Mouse (Mus musculus) limb, embryonic 13.5 days (tissue): ENCODE results near the gene Tnfrsf13b. TPM values are rescaled to one million over a fixed set of nuclear protein-coding genes. Genes with fewer than 3 reads are reported as not detected.

Experiments
- ATAC-seq: fragments of 200-750 bp; cut with Nextera tagmentation; 2 replicates; pipeline ENCODE4 v1.8.0; 2017; ENCODE audit warnings: low read depth, moderate number of reproducible peaks, moderate TSS enrichment; ENCODE audit not compliant: low FRiP score
- H3K27ac ChIP-seq: fragments of 300-500 bp; sonication (generic); 2 replicates; pipeline ENCODE4 v1.5.1; 2015; ENCODE audit warnings: inconsistent platforms, mild to moderate bottlenecking, moderate library complexity
- H3K27me3 ChIP-seq: fragments of 300-500 bp; sonication (generic); 2 replicates; pipeline ENCODE4 v1.6.1; 2015; ENCODE audit warnings: mild to moderate bottlenecking, inconsistent platforms
- H3K36me3 ChIP-seq: fragments of 300-500 bp; sonication (generic); 2 replicates; pipeline ENCODE4 v1.6.1; 2015; ENCODE audit warnings: inconsistent platforms, mild to moderate bottlenecking, moderate library complexity
- H3K4me1 ChIP-seq: fragments of 300-500 bp; sonication (generic); 2 replicates; pipeline ENCODE4 v1.6.1; 2015; ENCODE audit warnings: inconsistent platforms
- H3K4me2 ChIP-seq: fragments of 300-500 bp; sonication (generic); replicated peaks from 2 replicates; pipeline ENCODE4 v1.6.1; 2015; ENCODE audit warnings: inconsistent platforms, mild to moderate bottlenecking, moderate library complexity
- H3K4me3 ChIP-seq: fragments of 300-500 bp; sonication (generic); 2 replicates; pipeline ENCODE4 v1.5.1; 2015; ENCODE audit warnings: moderate library complexity, mild to moderate bottlenecking, inconsistent platforms
- H3K9ac ChIP-seq: fragments of 300-500 bp; sonication (generic); 2 replicates; pipeline ENCODE4 v1.6.1; 2015; ENCODE audit warnings: mild to moderate bottlenecking, inconsistent platforms
- H3K9me3 ChIP-seq: fragments of 300-500 bp; sonication (generic); 2 replicates; pipeline ENCODE4 v1.6.1; 2016; ENCODE audit warnings: inconsistent platforms
- WGBS: fragments of 180-500 bp; shearing (Covaris S2); methylation state at CpG from one replicate; pipeline ENCODE4 v1.1.7; 2015; 5-methylcytosine and 5-hydroxymethylcytosine counted together
- polyA plus RNA-seq: library from polyadenylated mRNA; unstranded; fragments of >200 nt; fragmentation: Nextera tagmentation; extraction: Ambion mirVana; gene quantifications from 2 replicates; pipeline ENCODE4 v1.2.1, GENCODE M21; 2015

Gene Tnfrsf13b
- polyA plus RNA-seq = 1.2 and 1.7 TPM in 2 replicates

DNA sequence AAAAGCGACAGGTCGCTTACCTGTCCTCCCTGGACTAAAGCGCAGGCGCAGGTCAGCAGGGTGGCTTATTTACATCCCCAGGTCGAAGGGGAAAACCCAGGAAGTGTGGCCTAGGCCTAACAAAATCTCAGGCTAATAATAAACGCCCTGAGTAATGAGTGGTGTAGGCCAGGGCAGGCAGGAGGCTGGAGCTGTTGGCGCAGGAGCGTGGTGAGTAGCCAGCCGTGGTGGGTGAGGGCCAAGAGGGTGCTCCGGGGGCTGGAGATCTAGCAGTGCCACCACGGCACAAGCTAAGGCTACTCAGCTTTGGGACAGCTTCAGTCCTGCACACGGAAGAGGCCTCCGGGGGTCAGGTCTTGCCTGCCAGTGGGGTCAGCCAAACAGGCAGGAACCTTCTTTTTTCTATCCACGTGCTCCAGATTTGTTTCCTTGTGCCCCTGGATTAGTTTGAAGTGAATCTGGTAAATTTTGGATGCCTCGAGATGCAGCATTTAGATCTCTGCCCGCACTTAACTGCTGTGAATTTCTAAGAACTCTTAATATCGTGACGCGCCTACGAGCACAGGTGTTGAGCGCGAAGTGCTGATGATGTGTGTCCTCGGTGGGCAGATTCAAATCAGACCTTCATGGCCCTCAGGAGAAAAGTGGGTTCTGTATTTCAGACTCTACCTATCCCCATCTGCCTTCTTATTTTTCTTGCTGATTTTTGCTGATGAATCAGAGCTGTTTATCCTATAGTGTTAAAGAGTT is at the start of gene Tnfrsf13b:
Gene Tnfrsf13b (plus strand): TSS at position 150 of the 750 bp plus-strand sequence.
- Histone ChIP-seq H3K9me3 (no peaks in the 10 kb centered on the region), H3K4me2 (no peak within 1 kb of the TSS), H3K27me3 (no peaks in the 10 kb centered on the region), H3K4me3 (no peak within 1 kb of the TSS), H3K4me1 (no peaks in the 10 kb centered on the region), H3K27ac (no peak within 1 kb of the TSS), H3K9ac (no peak within 1 kb of the TSS), H3K36me3 (no peaks in the 10 kb centered on the region)
- WGBS = 84% methylated on average over 23 of the region's 23 CpGs
- ATAC-seq = no peak

- 0 out of 2 replicates have a peak, but pooled peaks cover 3% of the 10 kb centered on the region for H3K27me3 ChIP-seq
- WGBS = 80% methylated on average over 2 of the region's 2 CpGs
- no peak overlapping the region for H3K4me3 ChIP-seq
- H3K4me1 ChIP-seq = no peaks in the 10 kb centered on the region
- no peak for ATAC-seq
- no peaks in the 10 kb centered on the region for H3K36me3 ChIP-seq
- no peaks in the 10 kb centered on the region for H3K9me3 ChIP-seq
- no peak overlapping the region for H3K4me2 ChIP-seq
- no peak overlapping the region for H3K9ac ChIP-seq
- H3K27ac ChIP-seq = no peak overlapping the region
Measured at GRCm38 (mm10) chr11:61081624-61082023, 44.9 kb upstream of the Tnfrsf13b start.

GRCm38 (mm10) chr11:61090195-61090594 is 36.4 kb upstream of the Tnfrsf13b start:
- H3K36me3 ChIP-seq = no peaks in the 10 kb centered on the region
- no peak overlapping the region for H3K4me3 ChIP-seq
- H3K27me3 ChIP-seq = no peaks in the 10 kb centered on the region
- H3K4me1 ChIP-seq = no peaks in the 10 kb centered on the region
- no peak overlapping the region for H3K27ac ChIP-seq
- no peak overlapping the region for H3K9ac ChIP-seq
- WGBS = 77% methylated on average over 7 of the region's 7 CpGs
- H3K4me2 ChIP-seq = no peak overlapping the region
- H3K9me3 ChIP-seq = no peaks in the 10 kb centered on the region
- ATAC-seq = no peak

GRCm38 (mm10) chr11:61091192-61091591 is 35.4 kb upstream of the Tnfrsf13b start:
- Histone ChIP-seq H3K4me3 (no peak overlapping the region), H3K4me2 (no peak overlapping the region), H3K27me3 (no peaks in the 10 kb centered on the region), H3K4me1 (no peaks in the 10 kb centered on the region), H3K36me3 (no peaks in the 10 kb centered on the region), H3K9ac (no peak overlapping the region), H3K27ac (no peak overlapping the region), H3K9me3 (no peaks in the 10 kb centered on the region)
- ATAC-seq = no peak
- WGBS = 68% methylated on average over 3 of the region's 3 CpGs

GRCm38 (mm10) chr11:61091642-61092262 is 34.8 kb upstream of the Tnfrsf13b start:
- H3K4me3 ChIP-seq = no peak overlapping the region
- ATAC-seq = no peak
- H3K4me1 ChIP-seq = no peaks in the 10 kb centered on the region

DNA sequence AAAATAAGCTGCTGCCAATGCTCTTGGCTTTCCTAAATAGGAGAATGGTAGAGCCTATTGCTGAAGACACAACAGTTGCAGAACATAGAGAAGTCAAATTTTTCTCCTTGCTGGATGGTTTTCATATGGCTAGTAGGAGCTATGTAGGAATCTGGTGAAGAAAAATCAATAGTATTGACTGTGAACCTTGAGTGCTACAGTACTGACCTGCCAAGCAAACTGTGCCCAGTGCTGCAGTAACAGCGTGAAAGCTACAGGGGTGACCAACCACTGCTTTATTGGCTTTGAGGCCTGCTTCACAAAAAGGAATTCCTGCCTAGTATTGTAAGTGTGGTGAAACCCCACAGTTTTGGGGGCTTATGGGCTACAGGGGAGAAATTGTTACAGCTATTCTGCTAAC is 28.5 kb upstream of the Tnfrsf13b start:
- Histone ChIP-seq H3K4me3 (no peak overlapping the region), H3K9me3 (no peaks in the 10 kb centered on the region), H3K4me2 (no peak overlapping the region), H3K4me1 (no peaks in the 10 kb centered on the region), H3K36me3 (no peaks in the 10 kb centered on the region), H3K27ac (no peak overlapping the region), H3K9ac (no peak overlapping the region), H3K27me3 (no peaks in the 10 kb centered on the region)
- WGBS = 54% methylated on average over 1 of the region's 1 CpGs
- ATAC-seq = no peak

More at GRCm38 (mm10) chr11:61091642-61092262, 34.8 kb upstream of the Tnfrsf13b start:
- Histone ChIP-seq H3K27ac (no peak overlapping the region), H3K4me2 (no peak overlapping the region), H3K9me3 (no peaks in the 10 kb centered on the region), H3K27me3 (no peaks in the 10 kb centered on the region), H3K36me3 (no peaks in the 10 kb centered on the region), H3K9ac (no peak overlapping the region)
- WGBS = 19% methylated on average over 7 of the region's 7 CpGs

GRCm38 (mm10) chr11:61102397-61103339 is 23.9 kb upstream of the Tnfrsf13b start:
- no peak overlapping the region for H3K4me2 ChIP-seq
- ATAC-seq = no peak
- H3K27me3 ChIP-seq = no peaks in the 10 kb centered on the region
- H3K4me3 ChIP-seq = no peak overlapping the region
- no peaks in the 10 kb centered on the region for H3K9me3 ChIP-seq
- no peak overlapping the region for H3K9ac ChIP-seq
- H3K4me1 ChIP-seq = no peaks in the 10 kb centered on the region
- no peak overlapping the region for H3K27ac ChIP-seq
- 74% methylated on average over 13 of the region's 13 CpGs for WGBS
- H3K36me3 ChIP-seq = no peaks in the 10 kb centered on the region

DNA sequence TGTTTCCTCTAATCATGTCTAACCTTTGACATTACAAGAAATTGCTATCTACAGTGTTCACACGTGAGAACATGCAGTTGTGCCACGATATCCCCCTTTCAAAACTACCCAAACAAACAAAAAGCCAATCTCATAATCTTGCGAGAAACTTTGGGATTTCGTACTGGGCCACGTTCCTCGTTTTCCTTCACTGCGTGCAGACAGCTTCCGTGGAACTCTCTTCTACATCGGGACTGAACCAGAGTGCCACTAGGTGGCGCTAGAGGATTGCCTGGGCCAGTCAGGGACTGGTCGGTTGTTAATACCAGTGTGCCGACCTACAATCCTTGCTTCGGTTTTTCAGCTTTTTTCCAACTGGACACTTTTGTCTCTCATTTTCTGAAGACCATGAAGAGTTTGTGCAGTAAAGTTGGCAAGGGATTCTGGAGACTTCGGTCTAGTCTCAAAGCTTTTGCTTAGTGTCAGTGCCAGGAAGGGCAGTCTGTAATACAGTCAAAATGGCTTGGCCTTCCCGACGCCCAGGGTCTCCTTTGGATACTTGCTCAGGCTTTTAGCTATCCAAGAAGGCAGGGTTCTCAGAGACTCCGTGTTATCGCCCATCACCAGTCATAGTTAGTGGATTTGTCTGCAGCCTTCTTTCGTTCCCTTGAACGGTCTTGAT is 22.2 kb upstream of the Tnfrsf13b start:
- ATAC-seq = peak; percentile 92
- peak overlapping the region; percentile 41 for H3K4me2 ChIP-seq
- 20% methylated on average over 20 of the region's 20 CpGs for WGBS
- H3K27me3 ChIP-seq = no peaks in the 10 kb centered on the region
- H3K9me3 ChIP-seq = no peaks in the 10 kb centered on the region
- H3K4me3 ChIP-seq = no peak overlapping the region
- no peaks in the 10 kb centered on the region for H3K4me1 ChIP-seq
- H3K36me3 ChIP-seq = no peaks in the 10 kb centered on the region
- no peak overlapping the region for H3K27ac ChIP-seq
- 0 out of 2 replicates have a peak overlapping the region, but pooled peaks have one; percentile 39 for H3K9ac ChIP-seq

- no peaks in the 10 kb centered on the region for H3K27me3 ChIP-seq
- no peak overlapping the region for H3K9ac ChIP-seq
- H3K27ac ChIP-seq = no peak overlapping the region
- 91% methylated on average over 12 of the region's 12 CpGs for WGBS
- ATAC-seq = no peak
- no peak overlapping the region for H3K4me2 ChIP-seq
- no peak overlapping the region for H3K4me3 ChIP-seq
- no peaks in the 10 kb centered on the region for H3K9me3 ChIP-seq
- H3K4me1 ChIP-seq = no peaks in the 10 kb centered on the region
- no peaks in the 10 kb centered on the region for H3K36me3 ChIP-seq
Measured at GRCm38 (mm10) chr11:61108911-61109361, 17.6 kb upstream of the Tnfrsf13b start.

- Histone ChIP-seq H3K27ac (no peak overlapping the region), H3K9me3 (no peaks in the 10 kb centered on the region), H3K4me1 (no peaks in the 10 kb centered on the region), H3K4me3 (no peak overlapping the region), H3K27me3 (no peaks in the 10 kb centered on the region), H3K36me3 (no peaks in the 10 kb centered on the region), H3K4me2 (no peak overlapping the region), H3K9ac (no peak overlapping the region)
- ATAC-seq = no peak
- WGBS = 84% methylated on average over 6 of the region's 6 CpGs
Measured at GRCm38 (mm10) chr11:61109707-61110106, 16.8 kb upstream of the Tnfrsf13b start.

DNA sequence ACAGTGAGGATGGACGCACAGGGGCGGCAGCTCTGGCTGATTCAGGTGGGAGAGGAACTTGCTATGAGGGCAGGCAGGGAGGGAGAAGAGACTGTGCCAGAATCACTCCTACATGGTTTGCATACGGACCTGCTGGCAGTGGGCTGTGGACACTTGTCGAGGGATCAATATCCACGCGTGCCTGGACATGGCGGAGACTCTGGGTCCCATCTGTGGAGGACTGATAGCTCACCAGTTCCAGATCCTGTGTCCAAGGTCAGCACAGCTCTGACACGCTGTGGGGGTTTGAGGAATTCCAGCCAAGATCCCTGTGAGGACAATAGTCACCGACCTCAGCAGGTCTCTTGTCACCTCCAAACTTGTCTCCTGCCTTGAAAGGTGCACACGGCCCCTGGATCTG is 16.4 kb upstream of the Tnfrsf13b start:
- Histone ChIP-seq H3K36me3 (no peaks in the 10 kb centered on the region), H3K27ac (no peak overlapping the region), H3K4me2 (no peak overlapping the region), H3K9ac (no peak overlapping the region), H3K4me1 (no peaks in the 10 kb centered on the region), H3K9me3 (no peaks in the 10 kb centered on the region), H3K27me3 (no peaks in the 10 kb centered on the region), H3K4me3 (no peak overlapping the region)
- no peak for ATAC-seq
- WGBS = 80% methylated on average over 10 of the region's 10 CpGs
